Mouse (Mus musculus): Measurements from ENCODE around the gene Parp16. TPM values are rescaled to one million over a fixed set of nuclear protein-coding genes. Genes with fewer than 3 reads are reported as not detected.
"Not testable (repeated sequence)": the region's sequence is repeated elsewhere in the genome, so short reads cannot be mapped to it uniquely, and the experiment has no call there.

Gene Parp16
- polyA plus RNA-seq, 1 experiment from 2014 or later: 5.7 TPM

- 78% methylated on average over 1 of the region's 1 CpGs for WGBS
- Histone ChIP-seq H3K36me3 (replicated peaks) (no peaks in the 10 kb centered on the region), H3K4me2 (no peak overlapping the region), H3K27ac (peak overlapping the region; percentile 73; the same call in 1 of the 2 replicates), H3K4me1 (peaks cover 19% of the 10 kb centered on the region), H3K9ac (no peak overlapping the region), H3K9me3 (no peaks in the 10 kb centered on the region), H3K27me3 (no peaks in the 10 kb centered on the region), H3K4me3 (replicated peaks) (no peak overlapping the region)
- ATAC-seq (ENCODE audit: low FRiP score): no peak
Observed at GRCm38 (mm10) chr9:65200606-65201005, 5.5 kb downstream of the Parp16 start.

- Histone ChIP-seq H3K4me1 (peaks cover 16% of the 10 kb centered on the region), H3K36me3 (replicated peaks) (no peaks in the 10 kb centered on the region), H3K9ac (no peak overlapping the region), H3K27me3 (no peaks in the 10 kb centered on the region), H3K9me3 (no peaks in the 10 kb centered on the region), H3K4me2 (no peak overlapping the region), H3K4me3 (replicated peaks) (no peak overlapping the region), H3K27ac (peak overlapping the region; percentile 73)
- WGBS: 49% methylated on average over 3 of the region's 3 CpGs
- ATAC-seq (ENCODE audit: low FRiP score): no peak
Observed at GRCm38 (mm10) chr9:65201021-65201380, 5.8 kb downstream of the Parp16 start.

- peak overlapping the region; percentile 50 for H3K4me2 ChIP-seq
- ATAC-seq (ENCODE audit: low FRiP score): peak; percentile 90
- no peaks in the 10 kb centered on the region for H3K9me3 ChIP-seq
- peak overlapping the region; percentile 34 for H3K4me3 ChIP-seq (replicated peaks)
- under 1% methylated on average over 18 of the region's 18 CpGs for WGBS
- H3K9ac ChIP-seq: peak overlapping the region; percentile 39; the same call in 1 of the 2 replicates
- H3K4me1 ChIP-seq: peaks cover 13% of the 10 kb centered on the region; the same call in 1 of the 2 replicates
- peak overlapping the region; percentile 73 for H3K27ac ChIP-seq
- no peaks in the 10 kb centered on the region for H3K36me3 ChIP-seq (replicated peaks)
- no peaks in the 10 kb centered on the region for H3K27me3 ChIP-seq
Observed at GRCm38 (mm10) chr9:65201381-65202164, 6.4 kb downstream of the Parp16 start.

GRCm38 (mm10) chr9:65202165-65202754, 7.1 kb downstream of the Parp16 start:
- WGBS: 32% methylated on average over 11 of the region's 11 CpGs
- peaks cover 4% of the 10 kb centered on the region; the same call in 1 of the 2 replicates for H3K9me3 ChIP-seq
- H3K27me3 ChIP-seq: no peaks in the 10 kb centered on the region
- ATAC-seq (ENCODE audit: low FRiP score): peak; percentile 14
- H3K4me3 ChIP-seq (replicated peaks): peak overlapping the region; percentile 34
- H3K27ac ChIP-seq: peak overlapping the region; percentile 72; the same call in 1 of the 2 replicates
- peak overlapping the region; percentile 39; the same call in 1 of the 2 replicates for H3K9ac ChIP-seq
- H3K36me3 ChIP-seq (replicated peaks): no peaks in the 10 kb centered on the region
- peak overlapping the region; percentile 50 for H3K4me2 ChIP-seq
- 0 out of 2 replicates have a peak, but pooled peaks cover 10% of the 10 kb centered on the region for H3K4me1 ChIP-seq

- Histone ChIP-seq H3K4me1 (0 out of 2 replicates have a peak, but pooled peaks cover 6% of the 10 kb centered on the region), H3K27me3 (no peaks in the 10 kb centered on the region), H3K36me3 (replicated peaks) (no peaks in the 10 kb centered on the region), H3K9ac (no peak overlapping the region), H3K9me3 (peaks cover 4% of the 10 kb centered on the region; the same call in 1 of the 2 replicates), H3K4me3 (replicated peaks) (no peak overlapping the region), H3K27ac (no peak overlapping the region), H3K4me2 (no peak overlapping the region)
- ATAC-seq (ENCODE audit: low FRiP score): no peak
- WGBS: 77% methylated on average over 11 of the region's 11 CpGs
Observed at GRCm38 (mm10) chr9:65205049-65205815, 10.1 kb downstream of the Parp16 start.

- not testable (repeated sequence) for H3K9me3 ChIP-seq; H3K9ac ChIP-seq; H3K4me3 ChIP-seq (replicated peaks); H3K36me3 ChIP-seq (replicated peaks); ATAC-seq (ENCODE audit: low FRiP score); H3K27me3 ChIP-seq; H3K27ac ChIP-seq; H3K4me1 ChIP-seq; H3K4me2 ChIP-seq
- WGBS: 95% methylated on average over 9 of the region's 9 CpGs
Observed at GRCm38 (mm10) chr9:65207041-65207815, 12.1 kb downstream of the Parp16 start.

- no peak for ATAC-seq (ENCODE audit: low FRiP score)
- H3K4me3 ChIP-seq (replicated peaks): no peak overlapping the region
- 92% methylated on average over 32 of the region's 32 CpGs for WGBS
- H3K9ac ChIP-seq: no peak overlapping the region
- H3K27me3 ChIP-seq: no peaks in the 10 kb centered on the region
- no peak overlapping the region for H3K4me2 ChIP-seq
- no peaks in the 10 kb centered on the region for H3K4me1 ChIP-seq
- H3K27ac ChIP-seq: no peak overlapping the region
- H3K36me3 ChIP-seq (replicated peaks): no peaks in the 10 kb centered on the region
- peaks cover 4% of the 10 kb centered on the region; the same call in 1 of the 2 replicates for H3K9me3 ChIP-seq
Observed at GRCm38 (mm10) chr9:65208293-65209179, 13.4 kb downstream of the Parp16 start.

- Histone ChIP-seq H3K4me1 (peaks cover 11% of the 10 kb centered on the region), H3K4me2 (no peak overlapping the region)
Observed at GRCm38 (mm10) chr9:65211598-65211997, 16.4 kb downstream of the Parp16 start.

GRCm38 (mm10) chr9:65214425-65214777, 19.2 kb downstream of the Parp16 start:
- Histone ChIP-seq H3K27me3 (no peaks in the 10 kb centered on the region), H3K9me3 (no peaks in the 10 kb centered on the region), H3K4me3 (replicated peaks) (peak overlapping the region; percentile 68), H3K4me1 (peaks cover 16% of the 10 kb centered on the region), H3K9ac (peak overlapping the region; percentile 82; the same call in 1 of the 2 replicates), H3K36me3 (replicated peaks) (no peaks in the 10 kb centered on the region), H3K4me2 (peak overlapping the region; percentile 84), H3K27ac (peak overlapping the region; percentile 85)
- no peak for ATAC-seq (ENCODE audit: low FRiP score)
- WGBS: 18% methylated on average over 10 of the region's 10 CpGs

More at GRCm38 (mm10) chr9:65211598-65211997, 16.4 kb downstream of the Parp16 start:
- H3K4me3 ChIP-seq (replicated peaks): no peak overlapping the region
- H3K9ac ChIP-seq: no peak overlapping the region
- no peaks in the 10 kb centered on the region for H3K27me3 ChIP-seq
- no peaks in the 10 kb centered on the region for H3K36me3 ChIP-seq (replicated peaks)
- 65% methylated on average over 1 of the region's 1 CpGs for WGBS
- H3K9me3 ChIP-seq: peaks cover 4% of the 10 kb centered on the region; the same call in 1 of the 2 replicates
- H3K27ac ChIP-seq: no peak overlapping the region
- no peak for ATAC-seq (ENCODE audit: low FRiP score)

GRCm38 (mm10) chr9:65214778-65215493, 19.8 kb downstream of the Parp16 start:
- peak overlapping the region; percentile 82 for H3K9ac ChIP-seq
- peaks cover 16% of the 10 kb centered on the region for H3K4me1 ChIP-seq
- H3K4me3 ChIP-seq (replicated peaks): peak overlapping the region; percentile 68
- no peaks in the 10 kb centered on the region for H3K27me3 ChIP-seq
- no peaks in the 10 kb centered on the region for H3K9me3 ChIP-seq
- under 1% methylated on average over 50 of the region's 59 CpGs for WGBS
- peak; percentile 96 for ATAC-seq (ENCODE audit: low FRiP score)
- peak overlapping the region; percentile 85 for H3K27ac ChIP-seq
- H3K4me2 ChIP-seq: peak overlapping the region; percentile 84
- H3K36me3 ChIP-seq (replicated peaks): no peaks in the 10 kb centered on the region

Data from forebrain, embryonic 12.5 days (tissue).